Mouse (Mus musculus): ENCODE data around the gene Cyp20a1. TPM values are rescaled to one million over a fixed set of nuclear protein-coding genes. Genes with fewer than 3 reads are reported as not detected.

The Cyp20a1 gene
- polyA plus RNA-seq, 1 experiment from 2014 or later = 9.1 TPM

DNA sequence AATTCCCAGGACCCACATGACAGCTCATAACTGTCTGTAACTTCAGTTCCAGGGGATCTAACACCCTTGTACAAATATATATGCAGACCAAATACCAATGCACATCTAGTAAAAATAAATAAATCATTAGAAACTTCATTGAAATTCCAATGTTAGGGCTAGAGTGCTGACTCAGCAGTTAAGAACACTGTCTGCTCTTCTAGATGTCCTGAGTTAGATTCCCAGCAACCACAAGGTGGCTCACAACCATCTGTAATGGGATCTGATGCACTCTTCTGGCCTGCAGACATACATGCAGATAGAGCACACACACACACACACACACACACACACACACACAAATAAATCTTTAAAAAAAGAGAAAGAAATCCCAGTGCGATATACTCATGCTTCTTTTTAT, 61.7 kb downstream of the Cyp20a1 start:
- WGBS = 100% methylated on average over 1 of the region's 1 CpGs
- no peak for DNase-seq (ENCODE audit: low spot score)
- ATAC-seq (ENCODE audit: low FRiP score) = no peak
- no peaks in the 10 kb centered on the region for H3K36me3 ChIP-seq (replicated peaks; ENCODE audit: control insufficient read depth, insufficient read depth)
- no peak overlapping the region for H3K4me3 ChIP-seq (replicated peaks; ENCODE audit: low read length)
- no peaks in the 10 kb centered on the region for H3K4me1 ChIP-seq (replicated peaks; ENCODE audit: control insufficient read depth, insufficient read depth, low read length)
- H3K4me2 ChIP-seq (replicated peaks) = no peak overlapping the region
- no peak overlapping the region for H3K27ac ChIP-seq
- H3K27me3 ChIP-seq (ENCODE audit: control insufficient read depth, insufficient read depth, low read length) = no peaks in the 10 kb centered on the region
- no peaks in the 10 kb centered on the region for H3K9me3 ChIP-seq (ENCODE audit: control insufficient read depth, low read length)
- H3K9ac ChIP-seq = no peak overlapping the region

DNA sequence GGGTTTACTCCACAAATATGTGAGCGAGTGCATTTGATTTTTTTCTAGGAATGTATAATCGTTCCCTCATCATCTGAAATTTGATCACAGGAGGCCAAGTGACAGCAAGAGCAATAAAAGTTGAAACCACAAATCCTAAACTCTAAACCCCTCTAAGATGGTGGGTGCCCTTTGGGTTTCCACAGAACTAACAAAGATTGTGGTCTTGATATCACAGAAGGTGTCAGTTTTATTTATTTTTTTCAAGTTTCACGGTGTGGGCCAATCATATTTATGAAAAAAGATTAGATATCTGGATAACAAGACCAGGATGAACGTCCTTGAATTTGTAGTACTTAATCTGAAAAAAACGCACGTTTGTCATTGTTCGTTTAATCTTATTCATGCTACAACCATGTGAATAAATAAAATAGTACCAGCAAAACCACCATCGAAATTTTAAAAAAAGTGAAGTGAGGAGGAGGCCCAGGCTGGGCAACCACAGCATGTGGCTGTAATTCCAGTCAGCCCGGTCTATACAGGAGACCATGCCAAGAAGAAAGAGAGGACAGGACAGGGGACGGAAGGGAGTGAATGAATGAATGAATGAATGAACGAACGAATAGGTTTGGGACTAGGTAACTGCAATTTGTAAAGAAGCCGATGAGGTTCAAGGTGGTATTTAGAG, 65.5 kb downstream of the Cyp20a1 start:
- Histone ChIP-seq H3K27me3 (ENCODE audit: control insufficient read depth, insufficient read depth, low read length) (no peaks in the 10 kb centered on the region), H3K9me3 (ENCODE audit: control insufficient read depth, low read length) (no peaks in the 10 kb centered on the region), H3K36me3 (replicated peaks; ENCODE audit: control insufficient read depth, insufficient read depth) (no peaks in the 10 kb centered on the region), H3K9ac (peak overlapping the region; percentile 95), H3K4me3 (replicated peaks; ENCODE audit: low read length) (peak overlapping the region; percentile 72), H3K27ac (peak overlapping the region; percentile 97), H3K4me1 (replicated peaks; ENCODE audit: control insufficient read depth, insufficient read depth, low read length) (peaks cover 20% of the 10 kb centered on the region), H3K4me2 (replicated peaks) (peak overlapping the region; percentile 63)
- DNase-seq (ENCODE audit: low spot score) = peak; percentile 26
- 16% methylated on average over 13 of the region's 13 CpGs for WGBS
- ATAC-seq (ENCODE audit: low FRiP score) = peak; percentile 58

DNA sequence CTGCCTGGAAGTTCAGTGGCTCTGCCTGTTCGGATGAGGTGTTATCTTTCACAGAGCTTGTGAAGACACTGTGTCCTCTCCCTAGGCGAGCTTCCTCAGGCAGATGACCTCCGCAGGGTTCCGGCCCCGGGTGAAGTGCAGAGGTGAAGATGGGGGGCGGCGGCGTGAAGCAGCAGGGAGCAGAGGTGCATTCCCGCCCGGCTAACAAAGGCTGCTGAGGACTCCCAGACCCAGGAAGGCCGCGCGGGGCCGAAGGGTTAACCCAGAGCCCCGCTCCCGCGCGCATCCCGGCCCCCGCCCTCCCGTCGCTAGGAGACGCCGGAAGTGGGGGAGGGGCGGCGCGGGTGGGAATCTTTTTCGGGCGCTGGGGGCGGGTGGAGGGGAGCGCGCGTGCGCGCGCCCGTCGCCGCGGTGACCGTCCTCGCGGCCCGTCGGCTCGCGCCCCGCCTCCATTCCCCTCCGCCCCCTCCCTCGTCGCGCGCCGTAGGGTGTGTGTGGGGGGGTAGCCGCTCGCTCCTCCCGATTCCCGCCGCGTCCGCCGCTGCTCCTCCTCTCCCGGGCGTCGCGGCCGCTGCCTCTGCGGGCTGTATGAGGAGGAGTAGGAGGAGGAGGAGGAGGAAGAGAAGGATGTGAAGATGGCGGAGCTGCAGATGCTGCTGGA, 66.2 kb downstream of the Cyp20a1 start, which contains the start of gene Abi2:
Abi2 (plus strand) TSS at position 452 of the 661 bp plus-strand sequence.
- Histone ChIP-seq H3K4me1 (replicated peaks; ENCODE audit: control insufficient read depth, insufficient read depth, low read length) (peaks cover 20% of the 10 kb centered on the region), H3K27me3 (ENCODE audit: control insufficient read depth, insufficient read depth, low read length) (no peaks in the 10 kb centered on the region), H3K36me3 (replicated peaks; ENCODE audit: control insufficient read depth, insufficient read depth) (no peaks in the 10 kb centered on the region), H3K4me3 (replicated peaks; ENCODE audit: low read length) (peak within 1 kb of the TSS; percentile 72), H3K27ac (peak within 1 kb of the TSS; percentile 97), H3K9me3 (ENCODE audit: control insufficient read depth, low read length) (no peaks in the 10 kb centered on the region), H3K9ac (peak within 1 kb of the TSS; percentile 95), H3K4me2 (replicated peaks) (peak within 1 kb of the TSS; percentile 63)
- DNase-seq (ENCODE audit: low spot score) = peak; percentile 95
- peak; percentile 94 for ATAC-seq (ENCODE audit: low FRiP score)
- under 1% methylated on average over 46 of the region's 69 CpGs for WGBS

DNA sequence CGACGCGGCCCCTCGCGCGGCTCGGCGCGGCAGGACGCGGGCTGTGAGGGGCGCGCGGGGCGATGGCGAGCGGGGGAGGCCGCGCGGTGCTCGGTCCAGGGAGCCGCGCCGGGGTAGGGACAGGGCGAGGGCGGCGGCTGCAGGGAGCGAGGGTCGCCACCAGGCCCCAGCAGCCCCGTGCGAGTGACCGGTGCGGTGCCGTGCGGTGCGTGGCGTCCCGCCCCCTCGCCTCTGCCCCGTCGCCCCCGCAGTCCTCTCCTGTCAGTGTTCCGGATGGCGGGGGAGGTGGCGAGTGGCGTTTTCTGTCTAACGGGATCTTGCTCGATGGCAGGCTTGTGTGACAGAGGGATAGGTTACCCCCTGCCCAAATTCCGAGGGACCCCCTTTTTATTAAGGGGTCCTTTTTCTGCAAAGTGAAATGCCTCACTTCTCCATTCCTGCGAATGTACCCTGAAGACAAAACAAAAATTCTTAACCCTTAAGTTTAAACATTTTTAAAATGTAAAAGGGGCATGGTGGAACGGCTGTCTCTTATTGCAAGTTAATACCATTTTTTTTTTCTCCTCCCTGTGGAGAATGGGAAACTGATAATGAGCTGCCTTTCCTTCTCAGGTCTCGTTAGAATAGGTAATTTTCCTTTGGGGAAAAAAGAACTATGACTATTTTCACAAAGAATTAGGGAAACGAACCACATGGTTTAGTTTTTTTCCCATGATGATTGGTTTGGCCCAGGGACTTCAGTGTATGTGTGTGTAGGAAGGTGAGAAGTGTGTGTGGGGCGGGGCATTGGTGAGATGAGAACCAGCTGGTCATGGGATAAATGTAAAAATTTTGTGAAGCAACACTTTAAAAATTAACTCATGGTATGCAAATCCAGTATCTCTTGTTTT, 67.0 kb downstream of the Cyp20a1 start:
- 2% methylated on average over 36 of the region's 54 CpGs for WGBS
- H3K27me3 ChIP-seq (ENCODE audit: control insufficient read depth, insufficient read depth, low read length) = no peaks in the 10 kb centered on the region
- ATAC-seq (ENCODE audit: low FRiP score) = peak; percentile 82
- H3K9me3 ChIP-seq (ENCODE audit: control insufficient read depth, low read length) = no peaks in the 10 kb centered on the region
- peaks cover 22% of the 10 kb centered on the region for H3K4me1 ChIP-seq (replicated peaks; ENCODE audit: control insufficient read depth, insufficient read depth, low read length)
- H3K4me2 ChIP-seq (replicated peaks) = peak overlapping the region; percentile 54
- H3K4me3 ChIP-seq (replicated peaks; ENCODE audit: low read length) = peak overlapping the region; percentile 72
- no peaks in the 10 kb centered on the region for H3K36me3 ChIP-seq (replicated peaks; ENCODE audit: control insufficient read depth, insufficient read depth)
- DNase-seq (ENCODE audit: low spot score) = peak; percentile 38
- H3K9ac ChIP-seq = peak overlapping the region; percentile 95
- peak overlapping the region; percentile 97 for H3K27ac ChIP-seq

DNA sequence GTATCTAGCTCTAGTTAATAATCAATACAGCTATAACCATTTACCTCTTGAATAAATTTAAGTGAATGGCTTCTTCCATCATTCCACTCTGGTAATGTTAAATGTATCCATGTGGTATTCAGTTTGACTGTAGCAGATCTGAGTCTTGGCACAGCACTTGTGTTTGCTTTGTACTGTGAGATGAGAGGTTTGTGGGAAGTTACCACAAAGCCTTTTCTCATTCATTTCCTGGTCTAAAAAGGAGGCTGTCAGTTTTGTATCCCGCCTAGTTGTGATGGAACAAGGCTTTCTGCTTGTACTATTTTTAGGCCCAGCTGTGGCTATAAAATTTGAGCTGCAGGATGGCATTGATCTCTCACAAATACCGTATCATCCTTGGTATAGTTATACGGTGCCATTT, 73.6 kb downstream of the Cyp20a1 start:
- no peak for DNase-seq (ENCODE audit: low spot score)
- no peak overlapping the region for H3K27ac ChIP-seq
- 62% methylated on average over 3 of the region's 3 CpGs for WGBS

DNA sequence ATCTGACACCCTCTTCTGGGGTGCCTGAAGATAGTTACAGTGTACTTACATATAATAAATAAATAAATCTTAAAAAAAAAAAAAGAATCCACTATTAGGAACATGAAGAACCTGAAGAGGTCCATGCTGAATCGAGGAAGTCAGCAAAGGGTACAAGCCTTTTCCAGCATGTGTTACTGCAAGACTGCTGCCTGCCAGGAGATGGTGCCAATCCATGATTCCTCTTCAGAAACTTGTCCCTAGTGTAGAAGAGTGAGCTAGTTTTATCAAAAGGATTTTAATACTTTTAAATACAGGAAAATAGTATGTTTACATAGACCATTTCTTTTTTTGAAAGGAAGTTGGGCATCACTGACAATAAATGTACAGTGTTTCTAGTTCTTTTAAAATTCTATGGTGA, 80.8 kb downstream of the Cyp20a1 start:
- no peak overlapping the region for H3K27ac ChIP-seq
- DNase-seq (ENCODE audit: low spot score) = no peak
- ATAC-seq (ENCODE audit: low FRiP score) = no peak
- H3K9ac ChIP-seq = no peak overlapping the region
- H3K9me3 ChIP-seq (ENCODE audit: control insufficient read depth, low read length) = no peaks in the 10 kb centered on the region
- H3K27me3 ChIP-seq (ENCODE audit: control insufficient read depth, insufficient read depth, low read length) = no peaks in the 10 kb centered on the region
- no peak overlapping the region for H3K4me2 ChIP-seq (replicated peaks)
- no peak overlapping the region for H3K4me3 ChIP-seq (replicated peaks; ENCODE audit: low read length)
- WGBS = 89% methylated on average over 1 of the region's 1 CpGs
- no peaks in the 10 kb centered on the region for H3K36me3 ChIP-seq (replicated peaks; ENCODE audit: control insufficient read depth, insufficient read depth)
- 0 out of 2 replicates have a peak, but pooled peaks cover 3% of the 10 kb centered on the region for H3K4me1 ChIP-seq (replicated peaks; ENCODE audit: control insufficient read depth, insufficient read depth, low read length)

More for the DNA sequence above, 73.6 kb downstream of the Cyp20a1 start:
- peaks cover 10% of the 10 kb centered on the region for H3K4me1 ChIP-seq (replicated peaks; ENCODE audit: control insufficient read depth, insufficient read depth, low read length)
- H3K36me3 ChIP-seq (replicated peaks; ENCODE audit: control insufficient read depth, insufficient read depth) = no peaks in the 10 kb centered on the region
- H3K4me2 ChIP-seq (replicated peaks) = no peak overlapping the region
- ATAC-seq (ENCODE audit: low FRiP score) = no peak
- no peak overlapping the region for H3K9ac ChIP-seq
- no peaks in the 10 kb centered on the region for H3K9me3 ChIP-seq (ENCODE audit: control insufficient read depth, low read length)
- H3K4me3 ChIP-seq (replicated peaks; ENCODE audit: low read length) = no peak overlapping the region
- no peaks in the 10 kb centered on the region for H3K27me3 ChIP-seq (ENCODE audit: control insufficient read depth, insufficient read depth, low read length)

DNA sequence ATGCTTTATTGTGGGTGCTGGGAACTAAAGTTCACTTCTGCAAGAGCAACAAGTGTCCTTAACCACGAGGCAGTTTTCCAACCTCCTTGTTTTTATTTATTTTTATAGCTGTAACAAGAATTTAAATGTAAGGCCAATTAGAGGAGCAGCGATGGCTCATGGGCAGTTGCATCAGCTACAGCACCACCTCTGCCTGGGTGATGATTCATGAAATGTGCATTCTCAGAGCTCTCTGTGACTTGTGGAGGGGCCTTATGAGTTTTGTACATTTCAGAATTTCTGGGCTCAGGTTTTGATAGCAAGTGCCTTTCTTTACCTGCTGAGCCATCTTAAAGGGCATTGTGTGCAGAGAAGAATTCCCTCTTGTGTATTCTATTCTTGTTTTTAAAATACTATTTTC, 85.2 kb downstream of the Cyp20a1 start:
- H3K4me2 ChIP-seq (replicated peaks) = no peak overlapping the region
- H3K4me1 ChIP-seq (replicated peaks; ENCODE audit: control insufficient read depth, insufficient read depth, low read length) = 0 out of 2 replicates have a peak, but pooled peaks cover 3% of the 10 kb centered on the region
- no peak for ATAC-seq (ENCODE audit: low FRiP score)
- DNase-seq (ENCODE audit: low spot score) = no peak
- H3K4me3 ChIP-seq (replicated peaks; ENCODE audit: low read length) = no peak overlapping the region
- 91% methylated on average over 2 of the region's 2 CpGs for WGBS
- no peaks in the 10 kb centered on the region for H3K27me3 ChIP-seq (ENCODE audit: control insufficient read depth, insufficient read depth, low read length)
- no peaks in the 10 kb centered on the region for H3K36me3 ChIP-seq (replicated peaks; ENCODE audit: control insufficient read depth, insufficient read depth)
- no peak overlapping the region for H3K27ac ChIP-seq
- H3K9me3 ChIP-seq (ENCODE audit: control insufficient read depth, low read length) = no peaks in the 10 kb centered on the region
- no peak overlapping the region for H3K9ac ChIP-seq

DNA sequence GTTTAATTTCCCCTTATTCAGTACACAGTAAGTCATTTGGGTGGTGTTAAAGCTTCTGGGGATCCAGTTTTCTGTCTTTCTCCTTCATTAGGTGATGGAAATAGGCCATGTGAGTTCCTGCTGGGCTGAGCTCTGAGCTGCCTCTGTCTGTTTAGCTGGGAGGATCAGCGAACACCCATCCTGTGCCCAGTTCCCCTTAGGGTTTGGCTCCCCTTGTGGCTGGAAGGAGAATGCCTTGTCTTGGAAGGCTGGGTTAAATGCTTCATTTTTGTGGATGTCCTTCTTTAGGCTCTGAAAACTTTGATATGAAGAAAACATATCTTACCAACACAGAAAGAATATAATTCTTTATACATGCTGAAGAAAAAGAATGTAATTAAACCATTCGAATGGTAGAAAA, 85.8 kb downstream of the Cyp20a1 start:
- Histone ChIP-seq H3K9me3 (ENCODE audit: control insufficient read depth, low read length) (no peaks in the 10 kb centered on the region), H3K4me2 (replicated peaks) (no peak overlapping the region), H3K27me3 (ENCODE audit: control insufficient read depth, insufficient read depth, low read length) (no peaks in the 10 kb centered on the region), H3K36me3 (replicated peaks; ENCODE audit: control insufficient read depth, insufficient read depth) (no peaks in the 10 kb centered on the region), H3K4me3 (replicated peaks; ENCODE audit: low read length) (no peak overlapping the region), H3K27ac (no peak overlapping the region), H3K4me1 (replicated peaks; ENCODE audit: control insufficient read depth, insufficient read depth, low read length) (0 out of 2 replicates have a peak, but pooled peaks cover 3% of the 10 kb centered on the region), H3K9ac (no peak overlapping the region)
- WGBS = 70% methylated on average over 2 of the region's 2 CpGs
- no peak for ATAC-seq (ENCODE audit: low FRiP score)
- no peak for DNase-seq (ENCODE audit: low spot score)

DNA sequence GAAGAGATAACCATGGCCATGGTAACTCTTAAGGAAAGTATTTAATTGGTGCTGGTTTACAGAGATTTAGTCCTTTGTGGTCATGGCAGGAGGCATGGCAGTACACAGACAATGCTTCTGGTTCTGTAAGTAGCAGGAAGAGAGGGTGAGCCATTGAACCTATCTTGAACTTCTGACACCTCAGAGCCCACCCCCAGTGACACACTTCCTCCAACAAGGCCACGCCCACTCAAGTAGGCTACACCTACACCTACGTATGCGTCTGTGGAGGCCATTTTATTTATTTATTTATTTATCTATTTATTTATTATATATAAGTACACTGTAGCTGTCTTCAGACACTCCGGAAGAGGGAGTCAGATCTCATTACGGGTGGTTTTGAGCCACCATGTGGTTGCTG, 88.4 kb downstream of the Cyp20a1 start:
- Histone ChIP-seq H3K36me3 (replicated peaks; ENCODE audit: control insufficient read depth, insufficient read depth) (0 out of 2 replicates have a peak, but pooled peaks cover 5% of the 10 kb centered on the region), H3K9me3 (ENCODE audit: control insufficient read depth, low read length) (no peaks in the 10 kb centered on the region), H3K27ac (no peak overlapping the region), H3K4me3 (replicated peaks; ENCODE audit: low read length) (no peak overlapping the region), H3K4me1 (replicated peaks; ENCODE audit: control insufficient read depth, insufficient read depth, low read length) (no peaks in the 10 kb centered on the region), H3K27me3 (ENCODE audit: control insufficient read depth, insufficient read depth, low read length) (no peaks in the 10 kb centered on the region), H3K4me2 (replicated peaks) (no peak overlapping the region), H3K9ac (no peak overlapping the region)
- 94% methylated on average over 5 of the region's 5 CpGs for WGBS
- DNase-seq (ENCODE audit: low spot score) (no peak), ATAC-seq (ENCODE audit: low FRiP score) (no peak)

All from hindbrain, embryonic 14.5 days (tissue).